Mouse (Mus musculus) stomach, embryonic 15.5 days (tissue): ENCODE data around the gene Fnip2. TPM values are rescaled to one million over a fixed set of nuclear protein-coding genes. Genes with fewer than 3 reads are reported as not detected.
A peak's percentile ranks its signal among the peaks of the same experiment; 100 is the strongest.

ENCODE experiments used
- ATAC-seq: fragments of 200-750 bp; cut with Nextera tagmentation; 2 replicates; pipeline ENCODE4 v1.8.0; 2017; ENCODE audit warnings: low read depth, moderate number of reproducible peaks, moderate TSS enrichment; ENCODE audit not compliant: insufficient read depth, low FRiP score
- H3K27ac ChIP-seq: fragments of 300-500 bp; sonication (generic); 2 replicates; pipeline ENCODE4 v1.5.1; 2015; ENCODE audit warnings: mild to moderate bottlenecking, inconsistent platforms
- H3K27me3 ChIP-seq: fragments of 300-500 bp; sonication (generic); replicated peaks from 2 replicates; pipeline ENCODE4 v1.6.1; 2015; ENCODE audit warnings: inconsistent platforms
- H3K36me3 ChIP-seq: fragments of 300-500 bp; sonication (generic); 2 replicates; pipeline ENCODE4 v1.6.1; 2015; ENCODE audit warnings: inconsistent platforms
- H3K4me1 ChIP-seq: fragments of 300-500 bp; sonication (generic); 2 replicates; pipeline ENCODE4 v1.6.1; 2015; ENCODE audit warnings: inconsistent platforms
- H3K4me2 ChIP-seq: fragments of 300-500 bp; sonication (generic); 2 replicates; pipeline ENCODE4 v1.6.1; 2015; ENCODE audit warnings: mild to moderate bottlenecking, inconsistent platforms
- H3K4me3 ChIP-seq: fragments of 300-500 bp; sonication (generic); replicated peaks from 2 replicates; pipeline ENCODE4 v1.5.1; 2015; ENCODE audit warnings: inconsistent platforms
- H3K9ac ChIP-seq: fragments of 300-500 bp; sonication (generic); 2 replicates; pipeline ENCODE4 v1.6.1; 2015; ENCODE audit warnings: inconsistent platforms
- H3K9me3 ChIP-seq: fragments of 300-500 bp; sonication (generic); 2 replicates; pipeline ENCODE4 v1.6.1; 2016; ENCODE audit warnings: inconsistent platforms
- WGBS: fragments of 180-500 bp; shearing (Covaris S2); methylation state at CpG from one replicate; pipeline ENCODE4 v1.1.7; 2015; 5-methylcytosine and 5-hydroxymethylcytosine counted together
- polyA plus RNA-seq: library from polyadenylated mRNA; unstranded; fragments of >200 nt; fragmentation: Nextera tagmentation; extraction: Ambion mirVana; gene quantifications from 2 replicates; pipeline ENCODE4 v1.2.1, GENCODE M21; 2015

Gene Fnip2
- polyA plus RNA-seq, 1 experiment from 2014 or later = 5.4 TPM

DNA sequence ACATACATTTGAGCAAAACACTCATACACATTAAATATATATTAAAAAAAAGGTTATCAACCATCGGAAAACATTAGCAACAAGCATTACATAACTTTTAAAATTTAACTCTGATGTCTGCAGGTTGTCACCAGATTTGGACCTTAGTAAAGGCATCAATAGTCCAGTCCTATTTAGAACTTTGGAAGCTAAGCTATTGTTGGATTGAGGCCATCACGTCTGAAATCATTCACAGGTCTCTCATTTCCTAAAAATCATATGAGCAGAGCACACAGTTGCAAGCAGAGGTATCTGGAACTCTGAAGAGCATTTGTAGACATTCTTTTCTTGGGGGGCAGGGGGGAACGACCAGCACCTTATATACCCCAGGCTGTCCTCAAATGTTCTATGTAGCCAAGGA lies 28.5 kb downstream of the Fnip2 start:
- no peak for ATAC-seq
- no peaks in the 10 kb centered on the region for H3K9me3 ChIP-seq
- 87% methylated on average over 3 of the region's 3 CpGs for WGBS

DNA sequence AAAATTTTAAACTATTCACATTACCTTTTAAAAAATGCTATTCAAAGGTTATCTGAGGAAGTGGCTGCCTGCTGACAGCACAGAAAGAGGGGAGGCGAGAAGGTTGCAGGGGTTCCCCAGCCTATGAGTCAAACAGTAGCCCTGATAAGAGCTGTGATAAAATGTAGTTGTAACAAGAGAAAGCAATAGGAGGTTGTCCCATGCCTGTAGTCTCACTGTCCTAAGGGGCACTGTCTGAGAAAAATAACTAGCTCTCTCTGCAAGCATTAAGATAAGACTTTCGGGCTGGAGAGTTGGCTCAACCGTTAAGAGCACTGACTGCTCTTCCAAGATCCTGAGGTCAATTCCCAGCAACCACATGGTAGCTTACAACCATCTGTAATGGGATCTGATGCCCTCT lies 29.3 kb downstream of the Fnip2 start:
- peak; percentile 32; the same call in 1 of the 2 replicates for ATAC-seq
- H3K4me2 ChIP-seq = no peak overlapping the region
- no peak overlapping the region for H3K4me3 ChIP-seq
- H3K27ac ChIP-seq = no peak overlapping the region
- H3K9me3 ChIP-seq = no peaks in the 10 kb centered on the region
- H3K27me3 ChIP-seq = no peaks in the 10 kb centered on the region
- no peaks in the 10 kb centered on the region for H3K4me1 ChIP-seq
- WGBS = 65% methylated on average over 3 of the region's 3 CpGs
- no peaks in the 10 kb centered on the region for H3K36me3 ChIP-seq
- no peak overlapping the region for H3K9ac ChIP-seq

More for the DNA sequence above, 28.5 kb downstream of the Fnip2 start:
- Histone ChIP-seq H3K27me3 (no peaks in the 10 kb centered on the region), H3K4me1 (no peaks in the 10 kb centered on the region), H3K4me3 (no peak overlapping the region), H3K9ac (no peak overlapping the region), H3K4me2 (no peak overlapping the region), H3K27ac (no peak overlapping the region), H3K36me3 (no peaks in the 10 kb centered on the region)

DNA sequence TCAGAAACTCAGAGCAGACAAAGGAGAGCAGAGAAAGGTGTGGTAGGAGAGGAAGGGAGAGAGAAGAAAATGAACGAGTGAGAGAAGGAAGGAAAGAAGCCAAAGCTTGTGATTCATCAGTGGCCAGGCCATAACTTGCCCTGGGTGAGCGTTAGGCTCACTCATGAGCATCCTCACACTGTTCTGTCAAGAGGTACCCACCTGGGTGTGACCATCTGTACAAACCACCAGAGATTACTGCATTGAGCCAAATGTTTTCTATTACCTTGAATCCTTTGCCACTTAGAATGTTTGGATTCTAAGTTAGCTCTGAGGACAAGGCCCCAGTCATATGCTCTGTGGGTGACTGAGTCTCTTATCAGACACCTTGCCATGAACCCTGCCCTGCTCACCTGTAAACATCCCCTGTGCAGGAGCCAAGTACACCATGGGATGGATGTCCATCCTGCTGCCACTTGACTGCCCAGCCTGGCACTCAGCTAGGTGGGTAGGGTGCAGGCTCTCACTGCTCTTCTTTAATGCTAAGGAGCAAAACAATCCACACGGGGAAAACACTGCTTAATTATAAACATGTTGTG lies 29.9 kb downstream of the Fnip2 start:
- Histone ChIP-seq H3K27me3 (no peaks in the 10 kb centered on the region), H3K4me1 (no peaks in the 10 kb centered on the region), H3K27ac (no peak overlapping the region), H3K4me3 (no peak overlapping the region), H3K36me3 (no peaks in the 10 kb centered on the region), H3K4me2 (no peak overlapping the region), H3K9ac (no peak overlapping the region), H3K9me3 (no peaks in the 10 kb centered on the region)
- ATAC-seq = peak; percentile 28; the same call in 1 of the 2 replicates
- WGBS = 71% methylated on average over 3 of the region's 3 CpGs

DNA sequence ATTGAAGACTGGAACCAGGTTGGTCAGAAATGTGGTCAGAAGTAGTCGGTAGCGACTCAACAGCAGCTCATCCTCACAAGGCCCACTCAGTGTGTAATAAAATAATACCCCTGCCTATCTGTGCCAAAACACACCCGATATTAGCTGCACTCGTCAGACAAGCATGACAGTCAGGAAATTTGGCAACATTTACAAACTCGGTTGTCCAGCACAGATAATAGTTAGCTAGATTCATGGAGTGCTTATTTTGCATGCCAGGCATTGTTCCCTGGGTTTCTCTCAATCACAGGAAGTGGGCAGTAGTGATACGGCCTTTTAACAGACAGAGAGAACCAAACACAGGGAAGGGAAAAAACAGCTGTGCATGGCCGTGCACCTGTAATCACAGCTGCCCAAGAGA lies 30.6 kb downstream of the Fnip2 start:
- H3K27me3 ChIP-seq = no peaks in the 10 kb centered on the region
- H3K36me3 ChIP-seq = no peaks in the 10 kb centered on the region
- WGBS = 80% methylated on average over 7 of the region's 7 CpGs
- H3K9me3 ChIP-seq = no peaks in the 10 kb centered on the region
- H3K4me3 ChIP-seq = no peak overlapping the region
- H3K27ac ChIP-seq = no peak overlapping the region
- ATAC-seq = no peak
- peaks cover 4% of the 10 kb centered on the region; the same call in 1 of the 2 replicates for H3K4me1 ChIP-seq
- no peak overlapping the region for H3K9ac ChIP-seq
- no peak overlapping the region for H3K4me2 ChIP-seq

DNA sequence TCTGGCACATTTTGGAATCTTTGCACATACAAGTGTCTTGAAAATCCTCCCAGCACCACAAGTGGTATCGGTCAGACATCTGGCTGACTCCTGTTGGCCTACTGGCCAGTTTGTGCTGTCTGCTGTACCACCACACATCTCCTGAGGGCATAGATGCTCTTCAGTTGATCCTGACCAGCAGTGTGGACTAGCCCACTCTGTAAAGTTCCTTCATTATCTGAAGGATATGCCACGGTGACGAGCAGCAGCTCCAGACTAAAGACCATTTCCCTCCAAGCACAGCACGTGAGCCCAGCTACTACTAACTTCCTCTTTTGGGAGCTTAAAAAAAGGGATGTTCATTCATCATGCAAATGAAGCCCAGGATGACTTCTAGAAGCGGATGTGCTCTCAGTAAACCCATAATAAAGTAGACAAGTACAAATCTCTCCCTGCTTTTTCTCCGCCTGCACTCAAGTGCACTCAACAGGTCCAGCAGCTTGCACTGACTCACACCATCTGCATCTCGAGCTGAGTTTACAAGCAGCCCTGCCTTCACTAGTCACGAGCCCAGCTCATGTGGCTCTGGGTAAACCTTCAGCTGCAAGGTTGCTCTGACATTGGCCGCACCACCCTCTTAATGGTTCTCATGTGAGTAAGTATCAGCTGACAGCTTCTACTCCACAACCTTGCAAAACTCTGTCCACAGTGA lies 35.9 kb downstream of the Fnip2 start:
- Histone ChIP-seq H3K36me3 (no peaks in the 10 kb centered on the region), H3K4me1 (peaks cover 14% of the 10 kb centered on the region; the same call in 1 of the 2 replicates), H3K9ac (no peak overlapping the region), H3K27me3 (no peaks in the 10 kb centered on the region), H3K4me3 (no peak overlapping the region), H3K9me3 (no peaks in the 10 kb centered on the region), H3K4me2 (no peak overlapping the region), H3K27ac (peak overlapping the region; percentile 45; the same call in 1 of the 2 replicates)
- peak; percentile 55 for ATAC-seq
- 32% methylated on average over 9 of the region's 9 CpGs for WGBS

DNA sequence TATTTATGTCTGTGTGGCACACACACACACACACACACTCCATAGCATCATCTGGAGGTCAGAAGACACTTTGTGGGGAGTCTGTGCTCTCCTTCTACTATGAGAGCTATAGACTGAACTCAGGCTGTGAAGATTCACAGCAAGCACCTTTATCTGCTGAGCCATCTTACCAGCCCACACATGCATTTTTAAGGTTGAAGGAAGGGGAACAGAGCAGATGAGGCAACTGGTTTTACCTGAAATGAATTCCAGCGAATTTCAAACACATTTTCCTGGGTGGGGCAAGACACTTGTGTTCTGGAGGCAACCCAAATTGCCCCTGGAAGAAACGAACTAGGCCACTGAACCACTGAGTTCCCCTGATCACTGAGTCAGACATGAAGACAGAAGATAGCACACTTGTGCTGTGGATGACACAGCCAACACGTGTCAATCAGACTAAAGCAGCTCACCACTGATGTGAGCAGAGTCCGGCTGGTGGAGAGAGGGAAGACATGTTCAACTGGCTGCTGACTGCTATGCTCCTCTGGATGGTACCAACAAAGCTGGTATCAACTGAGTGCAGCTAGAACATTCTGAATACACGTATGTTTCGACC lies 38.0 kb downstream of the Fnip2 start:
- Histone ChIP-seq H3K27ac (no peak overlapping the region), H3K27me3 (no peaks in the 10 kb centered on the region), H3K9me3 (no peaks in the 10 kb centered on the region), H3K4me1 (peaks cover 14% of the 10 kb centered on the region; the same call in 1 of the 2 replicates), H3K9ac (no peak overlapping the region), H3K4me3 (no peak overlapping the region), H3K4me2 (no peak overlapping the region), H3K36me3 (no peaks in the 10 kb centered on the region)
- ATAC-seq = no peak
- WGBS = 73% methylated on average over 6 of the region's 6 CpGs

DNA sequence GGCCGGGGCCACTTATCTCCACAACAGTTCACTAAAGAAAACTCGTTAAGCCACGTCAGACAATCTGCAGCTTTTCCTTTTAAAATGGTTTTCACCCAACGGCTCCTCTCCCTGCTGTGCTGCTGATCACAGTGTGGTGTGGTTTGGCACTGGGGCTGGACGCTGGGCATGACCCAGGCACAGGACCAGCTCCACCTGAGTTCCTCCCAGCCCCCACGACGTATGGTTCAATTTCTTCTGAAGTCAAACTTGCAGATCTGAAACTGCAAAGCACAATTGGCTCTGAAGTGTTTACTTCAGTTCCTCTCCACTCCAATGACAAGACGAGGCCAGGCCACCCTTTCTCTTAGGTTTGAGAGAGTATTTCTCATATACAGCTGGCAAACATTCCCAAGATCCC lies 39.1 kb downstream of the Fnip2 start:
- Histone ChIP-seq H3K9ac (no peak overlapping the region), H3K4me3 (no peak overlapping the region), H3K9me3 (no peaks in the 10 kb centered on the region), H3K27ac (no peak overlapping the region), H3K4me1 (peaks cover 14% of the 10 kb centered on the region; the same call in 1 of the 2 replicates), H3K36me3 (no peaks in the 10 kb centered on the region), H3K4me2 (no peak overlapping the region), H3K27me3 (no peaks in the 10 kb centered on the region)
- no peak for ATAC-seq
- 44% methylated on average over 8 of the region's 8 CpGs for WGBS

DNA sequence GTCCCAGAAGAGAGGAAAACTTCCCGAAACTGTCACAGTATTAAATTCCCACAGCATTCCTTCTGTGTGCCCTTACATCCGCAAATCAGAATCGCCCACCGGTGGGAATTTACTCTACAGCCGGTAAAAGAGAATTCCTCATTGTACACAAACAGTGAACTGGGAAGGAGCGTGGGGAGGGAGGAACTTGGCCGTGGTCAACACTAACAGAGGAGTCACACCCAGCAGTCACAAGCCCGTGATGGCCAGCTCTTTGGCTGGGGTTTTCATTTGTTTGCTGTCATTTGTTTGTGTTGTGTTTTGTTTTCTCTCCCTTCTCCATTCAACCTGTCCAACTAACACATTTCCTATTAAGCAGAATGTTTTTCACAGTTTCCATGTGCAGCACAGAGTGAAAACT lies 39.7 kb downstream of the Fnip2 start:
- H3K4me2 ChIP-seq = no peak overlapping the region
- H3K4me1 ChIP-seq = peaks cover 14% of the 10 kb centered on the region; the same call in 1 of the 2 replicates
- no peak for ATAC-seq
- H3K9me3 ChIP-seq = no peaks in the 10 kb centered on the region
- no peak overlapping the region for H3K4me3 ChIP-seq
- H3K27me3 ChIP-seq = no peaks in the 10 kb centered on the region
- no peaks in the 10 kb centered on the region for H3K36me3 ChIP-seq
- no peak overlapping the region for H3K27ac ChIP-seq
- 49% methylated on average over 8 of the region's 8 CpGs for WGBS
- no peak overlapping the region for H3K9ac ChIP-seq

DNA sequence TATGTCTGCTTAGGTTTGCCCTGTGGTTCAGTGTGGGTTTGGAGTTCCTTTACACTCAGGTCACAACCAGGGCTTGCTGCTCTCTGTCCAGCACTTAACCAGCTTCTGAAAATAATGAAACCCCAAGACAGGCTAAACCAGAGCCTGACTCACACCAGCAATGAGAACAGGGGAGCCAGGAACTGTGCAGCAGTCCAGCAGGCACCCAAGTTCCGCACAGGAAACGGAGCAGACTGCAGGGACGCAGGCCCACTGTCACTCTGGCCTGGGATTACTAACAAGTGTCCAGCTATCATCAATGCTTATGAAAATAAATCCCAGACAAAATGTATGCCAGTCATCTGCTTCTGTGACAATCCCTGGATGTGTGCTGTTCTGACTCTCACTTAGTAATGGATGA lies 40.1 kb downstream of the Fnip2 start:
- Histone ChIP-seq H3K4me1 (peaks cover 14% of the 10 kb centered on the region; the same call in 1 of the 2 replicates), H3K4me2 (no peak overlapping the region), H3K27ac (no peak overlapping the region), H3K9ac (no peak overlapping the region), H3K4me3 (no peak overlapping the region), H3K36me3 (no peaks in the 10 kb centered on the region), H3K27me3 (no peaks in the 10 kb centered on the region), H3K9me3 (no peaks in the 10 kb centered on the region)
- no peak for ATAC-seq
- 81% methylated on average over 3 of the region's 3 CpGs for WGBS

DNA sequence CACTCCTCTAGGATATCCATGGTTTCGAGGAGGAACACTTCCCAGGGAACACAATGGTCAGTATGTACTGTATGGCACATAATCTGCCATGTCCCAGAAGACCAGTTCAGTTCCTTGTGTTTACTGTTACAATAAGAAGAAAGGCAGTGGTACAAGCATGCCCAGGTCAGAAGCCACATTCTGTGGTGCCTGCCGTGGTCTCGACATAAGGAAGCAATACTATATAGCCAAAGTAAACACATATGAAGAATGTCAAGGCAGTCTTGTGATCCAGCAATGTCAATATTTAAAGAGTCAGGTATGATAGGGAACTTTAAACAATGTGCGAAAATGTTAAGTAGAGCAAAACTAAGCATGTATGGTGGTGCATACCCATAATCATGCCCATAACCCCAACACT lies 44.2 kb downstream of the Fnip2 start:
- H3K9ac ChIP-seq = no peak overlapping the region
- H3K36me3 ChIP-seq = no peaks in the 10 kb centered on the region
- no peak overlapping the region for H3K4me3 ChIP-seq
- ATAC-seq = peak; percentile 64
- no peaks in the 10 kb centered on the region for H3K9me3 ChIP-seq
- H3K4me2 ChIP-seq = no peak overlapping the region
- H3K4me1 ChIP-seq = peaks cover 9% of the 10 kb centered on the region
- H3K27me3 ChIP-seq = no peaks in the 10 kb centered on the region
- peak overlapping the region; percentile 33; the same call in 1 of the 2 replicates for H3K27ac ChIP-seq
- 54% methylated on average over 4 of the region's 4 CpGs for WGBS

DNA sequence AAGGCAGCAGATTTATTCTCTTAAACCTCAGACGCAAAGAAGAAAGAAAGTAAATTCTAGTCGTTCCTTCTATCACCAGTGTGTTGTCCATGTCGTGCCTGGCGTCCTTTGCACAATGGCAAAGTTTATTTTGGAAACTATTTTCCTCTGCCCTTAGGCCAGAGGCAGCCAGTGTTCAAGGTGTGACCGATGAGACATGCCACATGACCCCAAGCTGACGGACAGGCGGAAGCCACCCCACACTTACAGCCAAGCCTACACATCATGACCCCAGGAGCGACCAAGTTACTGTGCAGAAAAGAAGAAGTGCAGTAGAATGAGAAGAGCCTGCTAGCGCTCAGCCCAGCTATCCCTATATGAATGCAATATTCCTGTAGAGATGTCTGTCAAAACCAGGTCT lies 47.7 kb downstream of the Fnip2 start:
- Histone ChIP-seq H3K27me3 (no peaks in the 10 kb centered on the region), H3K4me3 (no peak overlapping the region), H3K27ac (no peak overlapping the region), H3K4me2 (no peak overlapping the region), H3K9me3 (no peaks in the 10 kb centered on the region), H3K36me3 (no peaks in the 10 kb centered on the region), H3K4me1 (peaks cover 17% of the 10 kb centered on the region), H3K9ac (no peak overlapping the region)
- ATAC-seq = no peak
- 57% methylated on average over 9 of the region's 9 CpGs for WGBS

DNA sequence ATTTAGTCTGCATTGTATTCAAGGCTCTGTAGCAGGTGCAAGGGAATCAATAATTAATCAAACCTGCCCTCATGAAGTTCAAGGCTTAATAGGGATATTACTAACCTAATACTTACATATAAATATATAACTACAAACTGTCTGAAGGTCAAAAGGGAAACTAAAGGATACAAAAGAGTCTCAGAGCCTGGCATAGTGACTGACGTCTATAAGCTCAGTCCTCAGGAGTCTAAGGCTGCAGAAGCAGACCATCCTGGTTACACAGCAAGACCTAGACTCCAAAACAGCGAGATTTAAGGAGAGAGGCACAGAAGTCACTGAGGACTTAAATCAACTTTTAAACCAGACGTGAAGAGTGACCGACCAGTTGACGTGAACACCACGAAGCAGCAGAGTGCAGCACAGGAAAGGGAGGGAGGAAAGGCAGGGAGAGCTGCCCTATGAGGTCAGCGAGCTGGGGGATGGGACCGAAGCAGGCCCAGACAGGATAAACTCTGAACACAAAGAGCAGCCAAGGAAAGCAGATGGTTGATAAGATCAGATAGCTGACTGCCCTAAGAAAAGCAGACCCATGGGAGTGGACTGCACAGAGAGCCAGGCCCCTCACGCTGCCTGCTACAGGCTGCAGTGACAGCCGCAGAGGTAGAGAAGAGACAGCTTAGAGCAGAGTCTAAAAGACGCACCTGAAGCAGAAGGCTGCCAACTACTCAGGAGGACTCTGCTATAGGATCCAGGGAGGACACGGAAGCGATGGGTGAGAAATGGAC lies 48.7 kb downstream of the Fnip2 start:
- H3K4me3 ChIP-seq = no peak overlapping the region
- no peak overlapping the region for H3K4me2 ChIP-seq
- WGBS = 22% methylated on average over 13 of the region's 13 CpGs
- peak; percentile 57 for ATAC-seq
- H3K27me3 ChIP-seq = no peaks in the 10 kb centered on the region
- peaks cover 17% of the 10 kb centered on the region for H3K4me1 ChIP-seq
- no peaks in the 10 kb centered on the region for H3K9me3 ChIP-seq
- H3K27ac ChIP-seq = peak overlapping the region; percentile 60
- H3K9ac ChIP-seq = no peak overlapping the region
- no peaks in the 10 kb centered on the region for H3K36me3 ChIP-seq
